Mouse (Mus musculus): ENCODE data around the gene Magoh.

- TF ChIP-seq E2F4 (IDR thresholded peaks at IDR 0.05; ENCODE audit: insufficient read depth): no peak
- no peak for TF ChIP-seq USF1 (IDR thresholded peaks at IDR 0.05; ENCODE audit: low read depth)
- TF ChIP-seq POLR2A (IDR thresholded peaks at IDR 0.05; ENCODE audit: insufficient read length, low read depth): no peak
- TF ChIP-seq MAX (IDR thresholded peaks at IDR 0.05; ENCODE audit: low read depth): no peak
- TF ChIP-seq TCF12 (IDR thresholded peaks at IDR 0.05; ENCODE audit: insufficient read depth, poor library complexity, severe bottlenecking): no peak
- no peak for TF ChIP-seq TCF3 (IDR thresholded peaks at IDR 0.05; ENCODE audit: insufficient read length, low read depth)
- no peak for TF ChIP-seq POLR2AphosphoS2 (IDR thresholded peaks at IDR 0.05; ENCODE audit: insufficient read length, low read depth)
- TF ChIP-seq CEBPB (IDR thresholded peaks at IDR 0.05; ENCODE audit: insufficient read depth, poor library complexity, severe bottlenecking): no peak
- no peak for TF ChIP-seq MYOD1 (IDR thresholded peaks at IDR 0.05; ENCODE audit: control insufficient read depth in 1 of 3, insufficient read length in 2 of 3, low read depth in 2 of 3)
Measured at GRCm38 (mm10) chr4:107864866-107865265, 14.7 kb upstream of the Magoh start.

Measured in myocyte (in vitro differentiated cells).